Mouse (Mus musculus) intestine, embryonic 16.5 days (tissue): ENCODE results near the gene Nkain4. TPM values are rescaled to one million over a fixed set of nuclear protein-coding genes. Genes with fewer than 3 reads are reported as not detected.

Experiments
- ATAC-seq: fragments of 200-750 bp; cut with Nextera tagmentation; 2 replicates; pipeline ENCODE4 v1.8.0; 2017; ENCODE audit warnings: moderate TSS enrichment, moderate library complexity
- H3K27ac ChIP-seq: fragments of 300-500 bp; sonication (generic); 2 replicates; pipeline ENCODE4 v1.5.1; 2014; ENCODE audit warnings: mild to moderate bottlenecking, low read length
- H3K27me3 ChIP-seq: fragments of 300-500 bp; sonication (generic); replicated peaks from 2 replicates; pipeline ENCODE4 v1.6.1; 2014; ENCODE audit warnings: low read length, control low read depth, mixed read lengths; ENCODE audit not compliant: control insufficient read depth, insufficient read depth
- H3K36me3 ChIP-seq: fragments of 300-500 bp; sonication (generic); 2 replicates; pipeline ENCODE4 v1.6.1; 2014; ENCODE audit warnings: low read length, control low read depth; ENCODE audit not compliant: control insufficient read depth, insufficient read depth
- H3K4me1 ChIP-seq: fragments of 300-500 bp; sonication (generic); 2 replicates; pipeline ENCODE4 v1.6.1; 2014; ENCODE audit warnings: low read length, control low read depth, mixed read lengths; ENCODE audit not compliant: control insufficient read depth, insufficient read depth
- H3K4me2 ChIP-seq: fragments of 300-500 bp; sonication (generic); 2 replicates; pipeline ENCODE4 v1.6.1; 2014; ENCODE audit warnings: low read depth, low read length, control low read depth
- H3K4me3 ChIP-seq: fragments of 300-500 bp; sonication (generic); 2 replicates; pipeline ENCODE4 v1.5.1; 2014; ENCODE audit warnings: mild to moderate bottlenecking, low read length
- H3K9ac ChIP-seq: fragments of 300-500 bp; sonication (generic); 2 replicates; pipeline ENCODE4 v1.6.1; 2014; ENCODE audit warnings: low read depth, low read length
- H3K9me3 ChIP-seq: fragments of 300-500 bp; sonication (generic); 2 replicates; pipeline ENCODE4 v1.6.1; 2016; ENCODE audit warnings: low read length, control low read depth; ENCODE audit not compliant: control insufficient read depth
- WGBS: fragments of 180-500 bp; shearing (Covaris S2); extraction: QIAGEN DNeasy Blood & Tissue Kit; methylation state at CpG from one replicate; pipeline ENCODE4 v1.1.7; 2014; 5-methylcytosine and 5-hydroxymethylcytosine counted together
- polyA plus RNA-seq: library from polyadenylated mRNA; unstranded; fragments of >200 nt; fragmentation: Nextera tagmentation; extraction: Ambion mirVana; gene quantifications from 2 replicates; pipeline ENCODE4 v1.2.1, GENCODE M21; 2015

The Nkain4 gene
- polyA plus RNA-seq, 1 experiment from 2014 or later = 32.5 TPM

DNA sequence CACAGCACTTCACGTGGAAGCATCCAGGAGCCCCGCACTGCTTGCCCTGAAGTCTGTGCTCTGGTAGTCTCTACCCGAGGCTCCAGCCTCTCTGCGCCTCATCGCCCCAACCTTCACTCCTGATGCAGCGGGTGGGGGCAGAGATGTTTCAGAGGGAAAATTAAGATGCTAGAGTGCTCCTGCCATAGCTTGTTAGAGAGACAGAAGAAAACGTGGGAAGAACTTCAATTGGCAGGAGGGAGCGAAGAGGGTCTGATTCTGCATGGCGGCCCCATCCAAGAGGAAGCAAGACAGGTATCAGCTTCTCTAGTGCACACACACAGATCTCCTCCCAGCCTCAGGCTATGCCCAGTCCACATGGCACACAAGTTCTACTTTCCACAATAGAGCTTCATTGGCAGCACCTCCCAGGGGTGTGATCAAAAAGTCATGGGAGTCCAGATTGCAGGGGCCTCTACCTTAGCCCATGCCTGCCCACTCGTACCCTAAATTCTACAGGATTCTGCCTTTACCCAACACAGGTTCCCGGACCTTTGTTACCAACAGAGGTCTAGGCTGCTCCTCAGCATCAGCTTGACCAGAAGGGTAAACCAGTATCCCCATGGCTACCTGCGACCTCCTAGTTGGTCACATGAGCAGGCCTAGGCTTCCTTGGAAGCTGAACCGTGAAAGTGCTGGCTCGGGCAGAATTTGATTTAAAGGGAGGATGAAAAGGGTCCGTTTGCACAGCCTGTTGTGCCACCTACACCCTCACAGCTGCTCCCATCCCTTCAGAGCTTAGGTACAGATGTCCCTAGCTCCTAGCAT is 57.5 kb downstream of the Nkain4 start:
- Histone ChIP-seq H3K36me3 (no peaks in the 10 kb centered on the region), H3K27ac (no peak overlapping the region), H3K4me1 (peaks cover 22% of the 10 kb centered on the region), H3K9me3 (no peaks in the 10 kb centered on the region), H3K4me3 (no peak overlapping the region), H3K9ac (no peak overlapping the region), H3K27me3 (peaks cover 42% of the 10 kb centered on the region), H3K4me2 (no peak overlapping the region)
- WGBS = 71% methylated on average over 15 of the region's 15 CpGs
- ATAC-seq = no peak

DNA sequence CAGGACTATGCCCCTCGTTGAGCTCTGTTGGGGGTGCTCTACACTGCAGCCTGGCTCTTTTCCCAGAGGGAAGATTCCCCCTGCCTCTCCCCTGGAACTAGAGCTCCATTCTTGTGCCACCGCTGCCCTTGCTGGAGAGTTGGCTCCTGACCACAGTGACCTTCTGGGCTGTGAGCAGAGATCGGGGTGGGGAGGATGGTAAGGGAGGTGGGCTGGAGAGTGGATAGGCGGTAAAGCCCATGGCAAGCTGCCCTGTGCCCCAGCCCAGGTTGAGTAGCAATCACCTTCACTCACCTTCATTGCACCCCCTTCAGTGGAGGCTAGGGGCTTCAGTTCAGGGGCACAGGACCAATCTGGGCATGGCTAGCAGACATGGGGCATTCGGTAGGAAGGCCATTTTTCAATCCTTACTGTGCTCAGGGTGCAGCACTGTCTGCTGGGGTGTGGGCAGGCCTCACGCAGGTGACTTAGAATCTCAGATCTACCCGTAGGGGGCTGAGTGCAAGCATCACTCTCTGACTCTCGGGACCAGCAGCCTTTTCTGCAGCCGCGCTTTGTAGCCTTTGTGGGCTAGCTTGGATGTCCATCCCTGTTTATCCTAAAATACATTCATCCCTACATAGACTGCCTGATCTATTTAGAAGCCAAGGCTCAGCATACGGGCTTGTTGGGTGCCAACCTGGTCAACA is 58.5 kb downstream of the Nkain4 start:
- Histone ChIP-seq H3K4me2 (no peak overlapping the region), H3K4me3 (no peak overlapping the region), H3K9ac (no peak overlapping the region), H3K4me1 (peaks cover 22% of the 10 kb centered on the region), H3K9me3 (no peaks in the 10 kb centered on the region), H3K27ac (no peak overlapping the region), H3K36me3 (no peaks in the 10 kb centered on the region), H3K27me3 (peaks cover 52% of the 10 kb centered on the region)
- WGBS = 71% methylated on average over 11 of the region's 11 CpGs
- ATAC-seq = no peak

DNA sequence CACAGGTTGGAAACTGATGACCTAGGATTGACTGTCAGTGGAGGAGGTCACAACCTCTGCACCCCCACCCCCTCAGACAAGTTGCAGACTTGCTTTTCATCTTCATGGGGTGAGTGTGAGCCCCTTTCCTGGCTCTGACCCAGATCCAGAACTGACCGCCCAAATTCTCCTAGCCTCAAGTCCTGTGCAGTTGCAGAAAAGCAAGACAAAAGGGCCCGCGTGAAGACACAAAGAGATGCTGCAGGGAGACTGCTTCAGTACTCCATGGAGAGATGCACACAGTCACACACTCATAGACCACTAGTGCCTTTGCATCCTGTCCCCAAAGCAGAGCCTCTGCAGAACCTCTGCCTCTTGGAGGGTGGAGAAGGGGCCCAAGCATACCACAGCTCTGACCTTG is 59.2 kb downstream of the Nkain4 start:
- no peak overlapping the region for H3K4me3 ChIP-seq
- peaks cover 59% of the 10 kb centered on the region for H3K27me3 ChIP-seq
- peaks cover 22% of the 10 kb centered on the region for H3K4me1 ChIP-seq
- H3K4me2 ChIP-seq = no peak overlapping the region
- no peaks in the 10 kb centered on the region for H3K36me3 ChIP-seq
- ATAC-seq = no peak
- no peaks in the 10 kb centered on the region for H3K9me3 ChIP-seq
- WGBS = 70% methylated on average over 3 of the region's 3 CpGs
- no peak overlapping the region for H3K9ac ChIP-seq
- no peak overlapping the region for H3K27ac ChIP-seq

DNA sequence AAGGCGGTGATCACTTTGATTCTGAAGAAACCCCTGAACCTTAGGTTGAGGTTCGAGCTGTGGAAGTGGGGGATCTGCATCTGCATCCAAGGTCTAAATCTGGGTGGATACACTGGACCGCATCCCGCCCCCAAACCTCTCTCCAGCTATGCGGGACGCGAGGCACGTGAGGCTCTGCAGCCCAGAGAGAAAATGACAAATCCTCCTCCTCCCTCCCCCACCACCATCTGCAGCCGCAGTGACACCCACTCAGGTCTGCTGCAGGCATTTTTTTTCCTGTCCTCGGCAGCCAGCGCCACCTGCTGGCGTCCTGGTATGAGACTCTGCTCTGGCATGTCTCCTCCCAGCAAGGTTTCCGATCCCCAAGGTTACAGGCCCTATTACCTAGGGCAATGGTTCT is 59.8 kb downstream of the Nkain4 start:
- Histone ChIP-seq H3K4me3 (peak overlapping the region; percentile 51), H3K9ac (no peak overlapping the region), H3K4me1 (peaks cover 22% of the 10 kb centered on the region), H3K9me3 (no peaks in the 10 kb centered on the region), H3K36me3 (no peaks in the 10 kb centered on the region), H3K4me2 (peak overlapping the region; percentile 78; the same call in 1 of the 2 replicates), H3K27me3 (peaks cover 65% of the 10 kb centered on the region), H3K27ac (no peak overlapping the region)
- peak; percentile 57 for ATAC-seq
- WGBS = 1% methylated on average over 13 of the region's 13 CpGs

DNA sequence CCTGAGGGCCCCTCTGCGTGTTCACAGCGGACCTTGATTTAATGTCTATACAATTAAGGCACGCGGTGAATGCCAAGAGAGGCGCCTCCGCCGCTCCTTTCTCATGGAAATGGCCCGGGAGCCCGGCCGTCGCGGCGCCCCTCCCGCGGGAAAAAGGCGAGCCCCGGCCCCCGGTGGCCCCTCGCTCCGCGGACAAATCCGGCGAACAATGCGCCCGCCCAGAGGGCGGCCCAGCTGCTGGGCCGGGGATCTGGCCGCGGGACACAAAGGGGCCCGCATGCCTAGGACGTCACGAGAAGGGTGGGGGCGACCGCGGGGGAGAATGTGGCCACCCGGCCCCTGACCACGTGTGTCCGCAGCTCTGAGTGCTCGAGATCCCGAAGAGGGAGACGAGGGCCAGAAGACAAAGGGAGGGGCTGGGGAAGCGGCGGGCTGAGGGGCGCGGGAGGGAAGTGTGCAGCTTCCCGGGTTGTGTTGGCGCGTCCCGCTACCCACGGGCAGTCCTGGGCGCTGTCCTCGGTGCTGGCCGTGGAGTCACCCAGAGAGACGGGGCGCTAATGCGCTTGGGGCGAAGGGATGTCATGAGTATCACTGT is 60.4 kb downstream of the Nkain4 start:
- under 1% methylated on average over 57 of the region's 57 CpGs for WGBS
- no peaks in the 10 kb centered on the region for H3K9me3 ChIP-seq
- peak overlapping the region; percentile 78 for H3K4me2 ChIP-seq
- peaks cover 71% of the 10 kb centered on the region for H3K27me3 ChIP-seq
- H3K4me3 ChIP-seq = peak overlapping the region; percentile 51
- no peak overlapping the region for H3K9ac ChIP-seq
- no peak overlapping the region for H3K27ac ChIP-seq
- peaks cover 22% of the 10 kb centered on the region for H3K4me1 ChIP-seq
- H3K36me3 ChIP-seq = no peaks in the 10 kb centered on the region
- peak; percentile 64 for ATAC-seq

DNA sequence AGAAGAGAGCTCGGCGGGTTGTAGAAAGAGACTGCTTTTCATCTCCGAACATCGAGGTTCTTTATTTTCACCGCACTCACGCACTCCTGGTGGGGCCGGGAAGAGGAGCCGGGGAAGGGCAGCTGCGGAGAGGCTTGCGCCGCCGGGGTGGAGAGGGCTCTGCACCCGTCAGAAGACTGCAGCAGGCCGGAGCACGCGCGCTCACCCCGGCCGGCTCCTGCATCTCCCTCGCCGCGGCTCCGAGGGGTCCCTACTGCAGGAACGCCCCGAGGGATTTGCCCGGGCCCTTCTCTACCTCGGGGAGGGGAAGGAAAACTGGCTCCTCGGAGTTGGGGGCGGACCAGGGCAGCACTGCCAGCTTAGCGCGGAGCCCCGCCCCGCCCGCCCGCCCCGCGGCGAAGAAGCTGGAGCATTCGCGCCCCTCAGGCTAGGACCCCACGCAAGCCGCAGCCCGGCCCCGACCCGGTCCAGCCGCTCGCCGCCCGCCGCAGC is 60.9 kb downstream of the Nkain4 start:
- peak overlapping the region; percentile 7; the same call in 1 of the 2 replicates for H3K9ac ChIP-seq
- 0 out of 2 replicates have a peak, but pooled peaks have one; percentile 3 for ATAC-seq
- H3K4me2 ChIP-seq = peak overlapping the region; percentile 78

DNA sequence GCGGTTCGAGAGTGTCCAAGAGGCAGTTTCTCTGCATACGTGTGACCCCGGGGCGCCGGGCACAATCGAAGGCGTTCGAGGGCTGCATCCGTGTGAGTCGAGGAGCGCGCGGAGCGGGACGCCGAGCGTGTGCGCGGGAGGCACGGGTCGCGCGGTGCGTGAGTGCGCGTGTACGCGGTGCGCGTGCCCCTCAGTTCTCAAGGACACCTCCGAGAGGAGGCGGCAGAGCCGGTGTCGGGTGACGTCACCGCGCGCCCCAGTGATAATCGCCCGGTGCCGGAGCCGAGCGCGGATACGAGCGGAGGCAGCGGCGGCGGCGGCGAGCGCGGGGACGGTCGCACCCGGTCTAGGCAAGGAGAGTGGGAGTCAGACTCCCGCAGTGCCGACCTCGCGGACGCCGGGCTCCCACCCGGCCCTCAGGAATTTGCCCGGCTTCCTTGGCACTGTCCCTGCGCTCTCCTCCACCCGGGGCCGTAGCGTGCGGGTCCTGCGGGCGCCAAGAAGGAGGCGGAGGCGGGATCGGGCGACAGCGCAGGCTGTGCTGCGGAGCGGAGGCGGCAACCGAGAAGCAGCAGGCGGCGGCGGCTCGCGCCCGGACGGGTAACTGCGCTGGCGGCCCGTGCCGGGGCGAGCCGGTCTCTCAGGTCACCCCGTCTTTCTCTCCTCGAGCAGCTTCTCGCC is 61.5 kb downstream of the Nkain4 start:
- Histone ChIP-seq H3K27ac (no peak overlapping the region), H3K4me1 (peaks cover 22% of the 10 kb centered on the region), H3K9me3 (no peaks in the 10 kb centered on the region), H3K27me3 (peaks cover 82% of the 10 kb centered on the region), H3K4me2 (peak overlapping the region; percentile 78), H3K9ac (0 out of 2 replicates have a peak overlapping the region, but pooled peaks have one; percentile 7), H3K36me3 (no peaks in the 10 kb centered on the region), H3K4me3 (peak overlapping the region; percentile 51)
- ATAC-seq = no peak
- WGBS = under 1% methylated on average over 97 of the region's 97 CpGs

More for the DNA sequence above, 60.9 kb downstream of the Nkain4 start:
- Histone ChIP-seq H3K9me3 (no peaks in the 10 kb centered on the region), H3K4me1 (peaks cover 22% of the 10 kb centered on the region), H3K27me3 (peaks cover 76% of the 10 kb centered on the region), H3K36me3 (no peaks in the 10 kb centered on the region), H3K4me3 (peak overlapping the region; percentile 51), H3K27ac (no peak overlapping the region)
- under 1% methylated on average over 43 of the region's 50 CpGs for whole genome bisulfite sequencing

DNA sequence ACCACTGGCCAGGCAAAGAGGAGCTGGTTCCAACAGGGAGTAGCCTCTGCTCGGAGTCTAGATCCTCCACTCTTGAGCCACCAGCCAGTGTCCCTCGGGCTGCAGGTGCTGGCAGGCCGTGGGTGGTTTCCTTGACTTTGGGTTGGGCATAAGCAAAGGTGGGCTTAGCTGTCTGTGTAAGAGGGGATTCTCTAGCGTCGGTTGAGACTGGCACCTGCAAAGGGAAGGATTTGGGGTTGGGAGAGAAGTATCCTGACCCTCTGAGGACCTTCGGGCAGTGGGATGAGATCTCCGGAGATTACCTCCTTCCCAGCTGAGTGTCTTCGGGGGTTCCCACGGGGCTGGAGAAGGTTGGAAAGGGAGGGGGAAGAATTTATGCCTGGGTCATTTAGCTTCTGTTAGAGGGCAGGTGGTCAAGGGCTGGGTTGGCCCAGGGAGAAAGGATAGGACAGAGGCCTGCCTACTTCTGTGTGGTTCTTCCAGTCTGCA is 62.6 kb downstream of the Nkain4 start:
- ATAC-seq = no peak
- Histone ChIP-seq H3K27me3 (peaks cover 85% of the 10 kb centered on the region), H3K9me3 (no peaks in the 10 kb centered on the region), H3K4me3 (no peak overlapping the region), H3K4me2 (no peak overlapping the region), H3K36me3 (no peaks in the 10 kb centered on the region), H3K4me1 (peaks cover 22% of the 10 kb centered on the region), H3K9ac (no peak overlapping the region), H3K27ac (no peak overlapping the region)
- 10% methylated on average over 9 of the region's 9 CpGs for WGBS
